Mouse (Mus musculus): ENCODE measurements around the gene Fer1l4.

Fer1l4 gene

GRCm38 (mm10) chr2:156007888-156008532 lies 44.7 kb downstream of the Fer1l4 start, which contains the start of the genes 6430550D23Rik and Ergic3:
Gene 6430550D23Rik, minus strand, starts transcription at chr2:156007977.
Gene Ergic3, plus strand, starts transcription at chr2:156008045.
- peak; percentile 95 for DNase-seq (ENCODE audit: low read depth)

GRCm38 (mm10) chr2:156005393-156005792 lies 47.4 kb downstream of the Fer1l4 start:
- no peak for DNase-seq (ENCODE audit: low read depth)

GRCm38 (mm10) chr2:155991863-155992321 lies 60.9 kb downstream of the Fer1l4 start:
- DNase-seq (ENCODE audit: low read depth): peak; percentile 9

- no peak for DNase-seq (ENCODE audit: low read depth)
Observed at GRCm38 (mm10) chr2:155991151-155991550, 61.6 kb downstream of the Fer1l4 start.

- DNase-seq (ENCODE audit: low read depth): no peak
Observed at GRCm38 (mm10) chr2:155989085-155989484, 63.7 kb downstream of the Fer1l4 start.

GRCm38 (mm10) chr2:155987131-155987530 lies 65.6 kb downstream of the Fer1l4 start:
- DNase-seq (ENCODE audit: low read depth): no peak

- DNase-seq (ENCODE audit: low read depth): no peak
Observed at GRCm38 (mm10) chr2:155985776-155986175, 67.0 kb downstream of the Fer1l4 start.

- DNase-seq (ENCODE audit: low read depth): peak; percentile 27
Observed at GRCm38 (mm10) chr2:155979328-155979991, 73.3 kb downstream of the Fer1l4 start.

- no peak for DNase-seq (ENCODE audit: low read depth)
Observed at GRCm38 (mm10) chr2:155974087-155974731, 78.5 kb downstream of the Fer1l4 start.

- no peak for DNase-seq (ENCODE audit: low read depth)
Observed at GRCm38 (mm10) chr2:155973348-155973747, 79.4 kb downstream of the Fer1l4 start.
